Mouse (Mus musculus) embryonic facial prominence, embryonic 13.5 days (tissue): ENCODE data around the gene Sdsl. TPM values are rescaled to one million over a fixed set of nuclear protein-coding genes. Genes with fewer than 3 reads are reported as not detected.

Experiments used
- ATAC-seq: fragments of 200-750 bp; cut with Nextera tagmentation; 2 replicates; pipeline ENCODE4 v1.8.0; 2017; ENCODE audit warnings: low read depth; ENCODE audit not compliant: insufficient number of reproducible peaks, insufficient read depth, low FRiP score, low TSS enrichment
- H3K27ac ChIP-seq: fragments of 300-500 bp; sonication (generic); 2 replicates; pipeline ENCODE4 v1.5.1; 2015; ENCODE audit warnings: moderate library complexity, mild to moderate bottlenecking, inconsistent platforms
- H3K27me3 ChIP-seq: fragments of 300-500 bp; sonication (generic); 2 replicates; pipeline ENCODE4 v1.6.1; 2015; ENCODE audit warnings: mild to moderate bottlenecking, inconsistent platforms
- H3K36me3 ChIP-seq: fragments of 300-500 bp; sonication (generic); 2 replicates; pipeline ENCODE4 v1.6.1; 2015; ENCODE audit warnings: mild to moderate bottlenecking, inconsistent platforms
- H3K4me1 ChIP-seq: fragments of 300-500 bp; sonication (generic); 2 replicates; pipeline ENCODE4 v1.6.1; 2015; ENCODE audit warnings: inconsistent platforms
- H3K4me2 ChIP-seq: fragments of 300-500 bp; sonication (generic); 2 replicates; pipeline ENCODE4 v1.6.1; 2015; ENCODE audit warnings: moderate library complexity, mild to moderate bottlenecking, inconsistent platforms
- H3K4me3 ChIP-seq: fragments of 300-500 bp; sonication (generic); 2 replicates; pipeline ENCODE4 v1.5.1; 2015; ENCODE audit warnings: mild to moderate bottlenecking, inconsistent platforms
- H3K9ac ChIP-seq: fragments of 300-500 bp; sonication (generic); 2 replicates; pipeline ENCODE4 v1.6.1; 2015; ENCODE audit warnings: mild to moderate bottlenecking, inconsistent platforms
- H3K9me3 ChIP-seq: fragments of 300-500 bp; sonication (generic); 2 replicates; pipeline ENCODE4 v1.6.1; 2016; ENCODE audit warnings: inconsistent platforms
- WGBS: fragments of 180-500 bp; shearing (Covaris S2); methylation state at CpG from one replicate; pipeline ENCODE4 v1.1.7; 2015; ENCODE audit warnings: mixed read lengths; 5-methylcytosine and 5-hydroxymethylcytosine counted together
- polyA plus RNA-seq: library from polyadenylated mRNA; unstranded; fragments of >200 nt; fragmentation: Nextera tagmentation; extraction: Ambion mirVana; gene quantifications from 2 replicates; pipeline ENCODE4 v1.2.1, GENCODE M21; 2015

The Sdsl gene
- polyA plus RNA-seq, 1 experiment from 2014 or later: 2.5 TPM

- no peak overlapping the region for H3K4me3 ChIP-seq
- H3K4me1 ChIP-seq: no peaks in the 10 kb centered on the region
- H3K27ac ChIP-seq: no peak overlapping the region
- H3K27me3 ChIP-seq: peaks cover 46% of the 10 kb centered on the region
- no peaks in the 10 kb centered on the region for H3K36me3 ChIP-seq
- WGBS: 43% methylated on average over 13 of the region's 13 CpGs
- H3K4me2 ChIP-seq: no peak overlapping the region
- H3K9ac ChIP-seq: no peak overlapping the region
- no peaks in the 10 kb centered on the region for H3K9me3 ChIP-seq
- no peak for ATAC-seq
These were observed 25.3 kb downstream of the Sdsl start for GRCm38 (mm10) chr5:120447305-120447704.

- peaks cover 94% of the 10 kb centered on the region for H3K27me3 ChIP-seq
- no peak for ATAC-seq
- whole genome bisulfite sequencing: 9% methylated on average over 14 of the region's 14 CpGs
- H3K4me3 ChIP-seq: peak overlapping the region; percentile 30
- H3K9ac ChIP-seq: no peak overlapping the region
- H3K4me1 ChIP-seq: peaks cover 27% of the 10 kb centered on the region
- no peaks in the 10 kb centered on the region for H3K9me3 ChIP-seq
- H3K27ac ChIP-seq: no peak overlapping the region
- no peaks in the 10 kb centered on the region for H3K36me3 ChIP-seq
- peak overlapping the region; percentile 51 for H3K4me2 ChIP-seq
These were observed 31.9 kb downstream of the Sdsl start for GRCm38 (mm10) chr5:120440733-120441132.

- Histone ChIP-seq H3K27ac (no peak overlapping the region), H3K4me3 (peak overlapping the region; percentile 30), H3K4me2 (peak overlapping the region; percentile 51), H3K36me3 (no peaks in the 10 kb centered on the region), H3K4me1 (peaks cover 31% of the 10 kb centered on the region), H3K9ac (peak overlapping the region; percentile 49; the same call in 1 of the 2 replicates), H3K9me3 (no peaks in the 10 kb centered on the region), H3K27me3 (peaks cover 94% of the 10 kb centered on the region)
- WGBS: 4% methylated on average over 61 of the region's 61 CpGs
- ATAC-seq: no peak
These were observed 32.5 kb downstream of the Sdsl start for GRCm38 (mm10) chr5:120439887-120440670.

- H3K9ac ChIP-seq: no peak overlapping the region
- peak overlapping the region; percentile 30; the same call in 1 of the 2 replicates for H3K4me3 ChIP-seq
- H3K27me3 ChIP-seq: peaks cover 94% of the 10 kb centered on the region
- H3K27ac ChIP-seq: no peak overlapping the region
- no peak for ATAC-seq
- peaks cover 31% of the 10 kb centered on the region for H3K4me1 ChIP-seq
- H3K9me3 ChIP-seq: no peaks in the 10 kb centered on the region
- no peaks in the 10 kb centered on the region for H3K36me3 ChIP-seq
- 4% methylated on average over 27 of the region's 27 CpGs for WGBS
- no peak overlapping the region for H3K4me2 ChIP-seq
These were observed 33.5 kb downstream of the Sdsl start for GRCm38 (mm10) chr5:120438991-120439710.

GRCm38 (mm10) chr5:120438469-120438868 is 34.1 kb downstream of the Sdsl start:
- no peak for ATAC-seq
- WGBS: 3% methylated on average over 13 of the region's 13 CpGs
- Histone ChIP-seq H3K27ac (no peak overlapping the region), H3K9me3 (no peaks in the 10 kb centered on the region), H3K9ac (no peak overlapping the region), H3K36me3 (no peaks in the 10 kb centered on the region), H3K27me3 (peaks cover 94% of the 10 kb centered on the region), H3K4me3 (no peak overlapping the region), H3K4me2 (no peak overlapping the region), H3K4me1 (peaks cover 31% of the 10 kb centered on the region)

GRCm38 (mm10) chr5:120437986-120438385 is 34.6 kb downstream of the Sdsl start:
- Histone ChIP-seq H3K27me3 (peaks cover 94% of the 10 kb centered on the region), H3K27ac (no peak overlapping the region), H3K9ac (no peak overlapping the region; the same call in 1 of the 2 replicates), H3K9me3 (no peaks in the 10 kb centered on the region), H3K4me2 (peak overlapping the region; percentile 26), H3K36me3 (no peaks in the 10 kb centered on the region), H3K4me3 (peak overlapping the region; percentile 16; the same call in 1 of the 2 replicates), H3K4me1 (peaks cover 31% of the 10 kb centered on the region)
- ATAC-seq: no peak
- WGBS: under 1% methylated on average over 33 of the region's 33 CpGs

- no peak overlapping the region for H3K4me2 ChIP-seq
- peaks cover 31% of the 10 kb centered on the region for H3K4me1 ChIP-seq
- ATAC-seq: no peak
- H3K27me3 ChIP-seq: peaks cover 94% of the 10 kb centered on the region
- no peaks in the 10 kb centered on the region for H3K36me3 ChIP-seq
- H3K9ac ChIP-seq: no peak overlapping the region
- H3K4me3 ChIP-seq: 0 out of 2 replicates have a peak overlapping the region, but pooled peaks have one; percentile 16
- 2% methylated on average over 17 of the region's 17 CpGs for WGBS
- H3K9me3 ChIP-seq: no peaks in the 10 kb centered on the region
- H3K27ac ChIP-seq: no peak overlapping the region
These were observed 35.1 kb downstream of the Sdsl start for GRCm38 (mm10) chr5:120437539-120437938.

- ATAC-seq: no peak
- peaks cover 94% of the 10 kb centered on the region for H3K27me3 ChIP-seq
- H3K4me1 ChIP-seq: peaks cover 34% of the 10 kb centered on the region
- no peak overlapping the region for H3K4me3 ChIP-seq
- H3K4me2 ChIP-seq: no peak overlapping the region
- no peaks in the 10 kb centered on the region for H3K36me3 ChIP-seq
- no peak overlapping the region for H3K27ac ChIP-seq
- WGBS: under 1% methylated on average over 18 of the region's 18 CpGs
- H3K9ac ChIP-seq: no peak overlapping the region
- no peaks in the 10 kb centered on the region for H3K9me3 ChIP-seq
These were observed 35.6 kb downstream of the Sdsl start for GRCm38 (mm10) chr5:120436885-120437495.

- no peak for ATAC-seq
- H3K9ac ChIP-seq: no peak overlapping the region
- under 1% methylated on average over 47 of the region's 47 CpGs for WGBS
- H3K4me3 ChIP-seq: peak overlapping the region; percentile 37
- peak overlapping the region; percentile 58 for H3K4me2 ChIP-seq
- no peak overlapping the region for H3K27ac ChIP-seq
- no peaks in the 10 kb centered on the region for H3K36me3 ChIP-seq
- H3K9me3 ChIP-seq: no peaks in the 10 kb centered on the region
- H3K4me1 ChIP-seq: peaks cover 40% of the 10 kb centered on the region
- H3K27me3 ChIP-seq: peaks cover 100% of the 10 kb centered on the region
These were observed 36.7 kb downstream of the Sdsl start for GRCm38 (mm10) chr5:120435731-120436501.

GRCm38 (mm10) chr5:120435006-120435681 is 37.5 kb downstream of the Sdsl start:
- no peak for ATAC-seq
- no peaks in the 10 kb centered on the region for H3K36me3 ChIP-seq
- H3K9ac ChIP-seq: no peak overlapping the region
- no peak overlapping the region for H3K4me2 ChIP-seq
- WGBS: under 1% methylated on average over 44 of the region's 44 CpGs
- H3K27me3 ChIP-seq: peaks cover 99% of the 10 kb centered on the region
- H3K4me3 ChIP-seq: no peak overlapping the region
- H3K4me1 ChIP-seq: peaks cover 37% of the 10 kb centered on the region
- no peaks in the 10 kb centered on the region for H3K9me3 ChIP-seq
- no peak overlapping the region for H3K27ac ChIP-seq
